Mouse (Mus musculus): ENCODE results near the gene Slc35e3. TPM values are rescaled to one million over a fixed set of nuclear protein-coding genes. Genes with fewer than 3 reads are reported as not detected.
"Not testable (repeated sequence)": the region's sequence is repeated elsewhere in the genome, so short reads cannot be mapped to it uniquely, and the experiment has no call there.

Gene Slc35e3
- polyA plus RNA-seq, 1 experiment, result 11.8 TPM

DNA sequence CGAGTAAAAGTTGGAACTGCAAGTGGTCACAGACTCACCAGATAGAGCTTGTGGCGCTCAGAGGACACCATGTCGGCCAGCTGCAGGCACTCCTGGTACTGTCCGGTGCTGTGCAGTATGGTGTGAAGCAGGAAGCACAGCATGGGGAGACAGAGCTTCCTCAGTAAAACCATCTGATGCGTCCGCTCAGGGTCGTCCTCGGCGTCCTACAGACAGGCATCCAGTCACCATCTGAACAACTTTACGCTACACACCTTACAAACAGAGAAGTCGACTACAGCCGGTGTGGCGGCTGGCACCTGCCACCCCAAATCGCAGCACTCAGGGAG, 5.1 kb upstream of the Slc35e3 start:
- no peak overlapping the region for H3K4me3 ChIP-seq (ENCODE audit: insufficient read depth, low read depth, low read length)
- no peaks in the 10 kb centered on the region for H3K4me1 ChIP-seq (ENCODE audit: control insufficient read depth, insufficient read depth, insufficient read length, low read length)
- no peak overlapping the region for H3K27ac ChIP-seq (replicated peaks; ENCODE audit: low read depth, low read length)

DNA sequence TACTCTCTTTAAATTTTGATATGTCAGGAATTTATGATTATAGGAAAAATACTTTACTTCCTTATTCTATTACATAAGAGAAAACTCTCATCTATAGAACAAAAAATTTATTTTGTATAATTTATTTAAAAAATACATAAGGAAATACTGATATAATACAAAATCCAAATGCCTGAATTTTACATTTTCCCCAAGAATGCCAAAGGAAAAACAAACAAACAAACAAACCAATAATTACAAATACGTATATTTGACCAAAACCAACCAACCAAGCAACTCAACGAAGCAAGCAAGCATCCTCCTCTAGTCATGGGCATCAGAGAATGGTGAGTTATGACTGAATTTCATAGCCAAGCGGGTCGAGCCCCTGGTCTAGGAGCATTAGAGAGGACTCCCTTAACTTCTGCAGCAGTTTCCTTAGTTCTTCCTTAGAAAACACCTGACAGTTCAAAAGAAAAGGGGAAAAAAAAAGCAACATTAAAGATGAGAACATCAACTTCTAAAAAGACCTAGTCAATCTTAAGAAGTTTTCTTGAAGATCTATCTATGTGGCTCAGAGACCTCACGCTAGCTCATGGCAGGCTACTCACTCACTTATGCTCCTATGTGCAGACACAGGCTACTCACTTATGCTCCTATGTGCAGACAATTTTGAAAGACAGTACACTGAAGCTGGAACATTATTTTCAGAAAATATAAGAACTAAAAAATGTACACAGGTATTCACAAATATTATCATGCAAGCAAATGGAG, 4.5 kb upstream of the Slc35e3 start:
- no peaks in the 10 kb centered on the region for H3K4me1 ChIP-seq (ENCODE audit: control insufficient read depth, insufficient read depth, insufficient read length, low read length)
- no peak overlapping the region for H3K4me3 ChIP-seq (ENCODE audit: insufficient read depth, low read depth, low read length)
- H3K27ac ChIP-seq (replicated peaks; ENCODE audit: low read depth, low read length), result no peak overlapping the region

DNA sequence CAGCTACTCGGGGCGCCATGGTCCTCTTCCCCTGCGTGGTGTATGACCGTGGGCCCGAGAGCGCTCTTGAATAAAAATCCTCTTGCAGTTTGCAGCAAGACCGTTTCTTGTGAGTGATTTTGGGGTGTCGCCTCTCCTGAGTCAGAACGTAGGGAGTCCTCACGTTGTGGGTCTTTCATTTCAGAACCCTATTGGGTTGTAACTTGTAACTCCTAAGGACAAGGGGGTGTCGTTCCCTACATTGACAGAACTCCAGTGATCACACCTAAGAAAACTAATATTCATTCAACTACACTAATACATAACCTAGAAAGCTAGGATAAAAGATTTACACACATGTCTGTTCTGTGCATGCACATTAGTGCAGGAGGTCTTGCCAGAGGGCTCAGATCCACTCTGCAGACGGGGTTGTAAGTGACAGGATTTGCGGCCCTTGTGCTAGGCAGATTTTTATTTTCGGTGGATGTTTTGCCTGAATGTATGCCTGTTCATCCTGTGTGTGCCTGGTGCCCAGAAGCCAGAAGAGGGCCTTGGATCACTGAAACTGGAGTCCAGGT, 3.7 kb upstream of the Slc35e3 start:
- Histone ChIP-seq H3K4me1 (ENCODE audit: control insufficient read depth, insufficient read depth, insufficient read length, low read length) (no peaks in the 10 kb centered on the region; the same call in 1 of the 2 replicates), H3K4me3 (ENCODE audit: insufficient read depth, low read depth, low read length) (no peak overlapping the region), H3K27ac (replicated peaks; ENCODE audit: low read depth, low read length) (no peak overlapping the region)

DNA sequence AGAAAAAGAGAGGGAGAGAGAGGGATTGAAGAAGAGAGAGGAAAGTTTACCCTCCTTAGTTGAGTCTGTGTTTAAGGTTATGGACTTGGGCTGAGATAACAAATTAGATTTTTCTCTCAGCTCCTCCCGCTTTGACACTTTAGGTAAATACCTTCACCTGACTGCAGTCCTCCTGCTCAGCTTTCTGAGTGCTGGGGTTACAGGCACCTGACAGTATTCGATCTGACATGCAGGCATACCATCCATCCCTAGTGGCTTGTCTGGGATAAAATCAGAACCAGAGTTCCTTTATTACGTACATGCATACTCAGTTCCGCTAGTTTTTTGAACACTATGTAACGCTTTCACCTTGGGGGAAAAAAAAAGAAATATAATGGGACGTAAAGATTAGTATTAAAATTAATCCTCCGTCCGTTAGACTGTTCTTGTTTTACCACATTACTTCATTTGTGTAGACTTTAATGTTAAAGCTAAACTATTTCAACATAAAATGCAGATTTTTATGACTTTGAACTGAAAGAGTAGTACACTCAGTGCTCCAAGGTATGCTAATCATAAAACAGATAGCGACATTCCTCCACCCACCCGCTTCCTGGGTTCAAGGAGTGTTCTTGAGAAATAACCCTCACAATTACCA, 3.0 kb upstream of the Slc35e3 start:
- Histone ChIP-seq H3K4me1 (ENCODE audit: control insufficient read depth, insufficient read depth, insufficient read length, low read length) (no peaks in the 10 kb centered on the region; the same call in 1 of the 2 replicates), H3K4me3 (ENCODE audit: insufficient read depth, low read depth, low read length) (no peak overlapping the region), H3K27ac (replicated peaks; ENCODE audit: low read depth, low read length) (no peak overlapping the region)

DNA sequence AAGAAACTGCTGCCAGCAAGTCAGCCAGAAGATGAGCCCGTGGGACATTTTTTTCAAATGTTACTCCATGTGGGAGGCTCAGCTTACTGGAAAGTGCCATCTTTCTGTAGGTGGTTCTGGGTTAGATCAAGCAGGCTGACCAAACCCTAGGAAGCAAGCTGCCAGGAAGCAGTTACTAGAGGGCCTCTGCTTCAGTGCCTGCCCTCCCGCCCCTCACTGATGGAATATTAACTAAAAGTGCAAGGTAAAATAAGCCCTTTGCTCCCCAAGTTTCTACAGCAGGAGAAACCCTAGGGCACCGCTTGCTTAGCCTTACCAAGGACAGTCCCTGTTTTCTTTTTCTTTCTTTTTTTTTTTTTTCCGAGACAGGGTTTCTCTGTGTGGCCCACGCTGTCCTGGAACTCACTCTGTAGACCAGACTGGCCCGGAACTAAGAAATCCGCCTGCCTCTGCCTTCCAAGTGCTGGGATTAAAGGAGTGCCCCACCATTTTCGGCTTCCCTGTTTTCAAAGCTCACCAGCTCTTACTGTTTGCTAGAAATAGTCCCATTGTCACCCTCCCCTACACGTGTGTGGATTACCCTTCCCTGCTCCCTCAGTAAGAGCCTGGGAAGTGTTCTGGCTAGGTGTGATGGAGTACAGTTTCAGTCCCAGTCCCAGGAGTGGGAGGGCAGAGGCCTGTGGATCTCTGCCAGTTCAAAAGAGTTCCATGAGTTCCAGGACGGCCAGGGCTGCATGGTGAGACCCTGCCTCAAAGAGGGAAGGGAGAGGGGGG, 2.3 kb upstream of the Slc35e3 start:
- H3K4me1 ChIP-seq (ENCODE audit: control insufficient read depth, insufficient read depth, insufficient read length, low read length), result peaks cover 2% of the 10 kb centered on the region
- no peak overlapping the region for H3K27ac ChIP-seq (replicated peaks; ENCODE audit: low read depth, low read length)
- H3K4me3 ChIP-seq (ENCODE audit: insufficient read depth, low read depth, low read length), result no peak overlapping the region

DNA sequence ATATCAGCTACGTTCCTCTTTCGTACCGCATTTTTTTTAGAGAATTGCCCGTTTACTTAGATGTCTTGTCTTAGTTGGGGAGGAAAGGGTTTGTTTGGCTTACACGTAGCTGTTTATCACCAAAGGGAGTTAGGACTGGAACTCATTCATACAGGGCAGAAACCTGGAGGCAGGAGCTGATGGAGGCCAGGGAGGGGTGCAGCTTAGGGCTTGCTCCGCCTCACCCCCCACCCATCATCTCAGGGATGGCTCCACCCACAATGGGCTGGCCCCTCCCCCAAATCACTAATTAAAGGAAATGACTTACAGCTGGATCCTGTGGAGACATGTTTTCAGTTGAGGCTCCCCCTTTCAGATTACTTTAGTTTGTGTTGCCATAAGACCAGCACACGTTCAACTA, 1.5 kb upstream of the Slc35e3 start:
- Histone ChIP-seq H3K4me1 (ENCODE audit: control insufficient read depth, insufficient read depth, insufficient read length, low read length) (peaks cover 2% of the 10 kb centered on the region), H3K27ac (replicated peaks; ENCODE audit: low read depth, low read length) (no peak overlapping the region), H3K4me3 (ENCODE audit: insufficient read depth, low read depth, low read length) (no peak overlapping the region)

DNA sequence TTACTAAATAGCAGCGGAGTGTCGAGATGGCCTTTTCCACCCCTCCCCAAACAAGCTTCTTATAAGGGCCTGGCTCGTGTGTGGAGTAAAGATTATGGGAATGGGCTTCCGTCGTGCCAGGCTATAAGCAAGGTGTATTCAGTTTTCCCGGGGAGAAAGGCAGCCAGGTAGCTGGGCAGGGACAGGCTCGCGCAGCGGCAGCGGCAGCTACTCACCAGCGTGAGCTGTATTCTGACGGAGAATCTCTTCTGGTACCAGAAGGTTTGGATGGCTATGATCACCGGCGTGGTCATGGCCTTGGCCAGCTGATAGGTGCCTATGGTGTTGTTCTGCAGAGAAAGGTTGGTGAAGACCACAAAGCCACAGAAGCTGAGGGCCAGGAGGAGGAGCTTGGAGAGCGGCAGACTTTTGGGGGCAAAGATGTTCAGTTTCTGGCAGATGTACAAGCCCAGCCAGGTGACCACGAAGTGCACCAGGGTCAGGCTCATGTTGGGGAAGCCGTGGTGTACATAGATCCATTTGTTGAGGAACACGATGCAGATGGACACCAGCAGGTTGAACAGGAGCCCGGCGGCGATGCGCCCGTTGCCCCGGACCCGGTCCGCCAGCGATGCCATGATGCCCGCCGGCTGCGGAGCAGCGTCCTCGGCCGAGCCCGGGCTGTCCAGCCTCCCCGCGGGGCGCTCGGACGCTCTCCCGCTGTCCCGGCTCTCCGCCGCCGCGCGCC, 432 bp downstream of the Slc35e3 start:
- H3K4me3 ChIP-seq (ENCODE audit: insufficient read depth, low read depth, low read length), result peak overlapping the region; percentile 69
- not testable (repeated sequence) for H3K27ac ChIP-seq (replicated peaks; ENCODE audit: low read depth, low read length); H3K4me1 ChIP-seq (ENCODE audit: control insufficient read depth, insufficient read depth, insufficient read length, low read length)

DNA sequence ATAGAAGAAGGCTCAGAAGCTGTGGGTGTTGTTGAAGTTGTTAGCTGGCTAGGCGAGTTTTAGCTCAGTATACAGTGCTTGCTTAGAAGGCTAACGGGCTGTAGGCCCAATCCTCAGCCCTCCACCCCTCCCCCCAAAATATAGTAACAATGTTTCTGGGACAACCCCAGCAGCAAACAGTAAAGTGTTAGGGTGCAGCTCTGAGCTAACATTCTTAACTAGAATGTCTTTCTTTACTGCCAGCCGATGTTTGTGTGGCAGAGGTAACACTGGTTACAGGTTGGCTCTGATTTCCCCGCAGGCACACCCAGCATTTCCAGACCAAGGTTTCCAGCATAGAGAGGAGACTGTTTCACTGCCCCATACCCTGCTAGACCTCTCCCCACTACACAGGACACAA, 2.2 kb downstream of the Slc35e3 start:
- Histone ChIP-seq H3K4me3 (ENCODE audit: insufficient read depth, low read depth, low read length) (no peak overlapping the region), H3K4me1 (ENCODE audit: control insufficient read depth, insufficient read depth, insufficient read length, low read length) (peaks cover 2% of the 10 kb centered on the region), H3K27ac (replicated peaks; ENCODE audit: low read depth, low read length) (peak overlapping the region; percentile 22)

DNA sequence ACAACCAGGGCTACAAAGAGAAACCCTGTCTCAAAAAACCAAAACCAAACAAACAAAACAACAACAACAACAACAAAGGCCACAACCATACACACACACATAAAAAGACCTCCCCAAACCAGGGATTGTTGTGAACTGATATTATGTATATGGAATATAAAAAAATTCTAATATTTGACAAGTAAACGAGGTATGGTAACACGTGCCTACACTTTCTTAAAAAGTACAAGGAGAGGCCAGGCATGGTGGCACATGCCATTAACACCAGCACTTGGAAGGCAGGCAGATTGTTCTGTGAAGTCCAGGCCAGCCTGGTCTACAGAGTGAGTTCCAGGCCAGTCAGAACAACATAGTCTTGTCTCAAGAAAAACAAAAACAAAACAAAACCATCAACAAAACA, 3.0 kb downstream of the Slc35e3 start:
- Histone ChIP-seq H3K4me3 (ENCODE audit: insufficient read depth, low read depth, low read length) (no peak overlapping the region), H3K27ac (replicated peaks; ENCODE audit: low read depth, low read length) (no peak overlapping the region), H3K4me1 (ENCODE audit: control insufficient read depth, insufficient read depth, insufficient read length, low read length) (peaks cover 2% of the 10 kb centered on the region)

DNA sequence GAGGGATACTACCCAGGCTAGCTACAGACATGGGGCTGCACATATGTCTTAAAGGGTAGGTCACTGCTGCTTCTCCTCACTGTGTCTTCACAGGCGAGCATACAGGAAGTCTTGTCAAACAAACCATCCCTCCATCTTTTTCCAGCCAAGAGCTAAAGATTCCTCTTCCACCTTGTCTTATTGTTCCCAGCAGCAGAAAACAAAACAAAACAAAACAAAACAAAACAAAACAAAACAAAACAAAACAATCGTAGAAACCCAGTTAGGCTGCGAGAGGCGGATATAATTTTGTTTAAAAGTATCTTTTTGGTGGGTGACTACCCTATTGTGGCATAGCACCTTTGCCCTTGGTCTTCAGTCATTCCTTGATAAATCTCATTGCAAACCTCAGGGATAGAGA, 3.5 kb downstream of the Slc35e3 start:
- peaks cover 2% of the 10 kb centered on the region for H3K4me1 ChIP-seq (ENCODE audit: control insufficient read depth, insufficient read depth, insufficient read length, low read length)
- H3K27ac ChIP-seq (replicated peaks; ENCODE audit: low read depth, low read length), result no peak overlapping the region
- H3K4me3 ChIP-seq (ENCODE audit: insufficient read depth, low read depth, low read length), result no peak overlapping the region

DNA sequence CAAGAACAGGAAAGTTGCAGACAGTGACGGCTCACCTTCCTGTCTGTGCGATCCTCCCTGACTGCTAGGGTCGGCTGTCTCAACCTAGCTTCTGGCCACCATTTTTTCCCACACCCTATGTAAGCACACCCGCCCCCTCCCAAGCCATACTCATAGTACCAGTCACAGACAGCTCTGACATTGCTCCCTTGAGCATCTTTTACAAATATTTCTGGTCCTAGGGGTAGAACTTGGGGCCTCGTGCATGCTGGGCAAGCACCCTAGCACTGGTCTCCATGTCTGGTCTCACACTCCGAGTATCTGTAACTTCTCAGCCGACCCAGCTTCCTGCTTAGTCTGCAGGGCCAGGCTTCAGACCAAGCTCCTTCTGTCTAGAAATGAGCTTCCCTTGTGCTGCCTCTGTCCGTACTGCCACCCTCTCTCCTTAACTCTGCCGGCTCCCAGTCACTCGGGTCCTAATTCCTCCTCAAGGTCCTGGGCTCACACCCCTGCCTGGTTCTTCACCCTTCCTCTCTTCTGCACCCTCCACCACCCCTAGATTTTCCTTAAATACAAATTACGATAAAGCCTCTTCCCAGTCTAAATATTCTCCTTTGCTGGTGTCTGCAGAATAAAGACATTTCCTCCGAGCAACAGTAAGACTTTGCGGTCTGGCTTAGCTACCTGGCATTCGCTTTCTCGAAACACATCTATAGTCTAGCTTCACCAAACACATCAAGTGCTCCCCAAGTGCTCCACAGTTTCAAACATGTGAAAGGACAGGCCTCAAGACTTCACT, 4.3 kb downstream of the Slc35e3 start:
- Histone ChIP-seq H3K27ac (replicated peaks; ENCODE audit: low read depth, low read length) (no peak overlapping the region), H3K4me1 (ENCODE audit: control insufficient read depth, insufficient read depth, insufficient read length, low read length) (peaks cover 2% of the 10 kb centered on the region), H3K4me3 (ENCODE audit: insufficient read depth, low read depth, low read length) (no peak overlapping the region)

DNA sequence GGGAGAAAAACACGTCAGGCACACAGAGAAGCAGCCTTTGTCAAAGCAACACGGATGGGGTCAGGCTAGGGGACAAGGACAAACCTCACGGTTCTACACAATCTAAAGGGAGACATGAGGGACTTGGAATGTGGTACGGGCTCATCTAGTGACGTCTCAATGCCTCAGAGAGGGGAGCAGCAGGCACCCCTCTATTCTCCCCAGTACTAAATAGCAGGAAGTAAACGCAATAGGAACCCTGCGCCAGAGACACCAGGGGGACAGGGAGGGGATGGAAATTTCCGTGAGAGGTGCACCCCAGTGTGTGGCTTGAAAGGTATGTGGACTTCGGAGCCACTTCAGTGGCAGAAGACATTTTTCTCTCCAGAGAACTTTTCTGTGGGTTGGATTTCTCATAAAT, 5.2 kb downstream of the Slc35e3 start:
- H3K4me1 ChIP-seq (ENCODE audit: control insufficient read depth, insufficient read depth, insufficient read length, low read length), result peaks cover 2% of the 10 kb centered on the region
- no peak overlapping the region for H3K4me3 ChIP-seq (ENCODE audit: insufficient read depth, low read depth, low read length)
- H3K27ac ChIP-seq (replicated peaks; ENCODE audit: low read depth, low read length), result no peak overlapping the region

DNA sequence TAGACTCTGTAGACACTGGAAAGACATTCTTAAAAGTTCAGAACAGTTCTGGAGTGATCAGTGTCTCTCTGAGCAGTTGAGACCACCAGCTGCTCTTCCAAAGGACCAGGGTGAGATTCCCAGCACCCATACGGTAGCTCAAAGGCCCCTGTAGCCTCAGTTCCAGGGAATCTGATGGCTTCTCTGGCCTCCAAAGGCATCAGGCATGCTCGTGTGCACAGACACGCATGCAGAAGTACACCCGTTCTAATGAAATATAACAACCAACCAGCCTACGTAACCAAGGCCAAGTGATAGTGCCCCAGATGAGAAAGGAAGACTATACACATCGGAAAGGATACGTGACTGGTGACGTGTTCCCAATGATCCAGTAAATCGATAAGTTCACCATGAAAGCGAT, 6.0 kb downstream of the Slc35e3 start:
- no peak overlapping the region for H3K27ac ChIP-seq (replicated peaks; ENCODE audit: low read depth, low read length)
- peaks cover 2% of the 10 kb centered on the region for H3K4me1 ChIP-seq (ENCODE audit: control insufficient read depth, insufficient read depth, insufficient read length, low read length)
- H3K4me3 ChIP-seq (ENCODE audit: insufficient read depth, low read depth, low read length), result no peak overlapping the region

DNA sequence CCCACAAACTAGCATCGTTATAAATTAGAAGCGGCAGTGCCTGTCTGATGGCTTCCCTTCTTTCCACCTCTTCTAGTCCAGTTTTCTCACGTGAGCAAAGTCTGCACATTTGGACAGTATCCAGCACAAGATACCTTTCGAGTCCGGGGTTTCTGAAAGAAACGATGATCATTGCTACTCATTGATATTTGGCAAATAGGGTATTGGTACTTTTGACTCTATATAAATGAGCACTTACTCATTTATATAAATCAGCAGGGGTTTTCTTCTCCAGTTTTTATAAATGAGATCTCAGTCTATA, 6.6 kb downstream of the Slc35e3 start:
- peaks cover 2% of the 10 kb centered on the region; the same call in 1 of the 2 replicates for H3K4me1 ChIP-seq (ENCODE audit: control insufficient read depth, insufficient read depth, insufficient read length, low read length)
- H3K27ac ChIP-seq (replicated peaks; ENCODE audit: low read depth, low read length), result no peak overlapping the region
- no peak overlapping the region for H3K4me3 ChIP-seq (ENCODE audit: insufficient read depth, low read depth, low read length)
